Mouse (Mus musculus): Measurements from ENCODE around the gene Bcl11b. TPM values are rescaled to one million over a fixed set of nuclear protein-coding genes. Genes with fewer than 3 reads are reported as not detected.

Gene Bcl11b
- polyA plus RNA-seq, 1 experiment from 2014 or later, result 2.6 TPM

GRCm38 (mm10) chr12:107959872-107960271 is 43.5 kb downstream of the Bcl11b start:
- H3K4me3 ChIP-seq (replicated peaks; ENCODE audit: low read length), result no peak overlapping the region
- no peak overlapping the region for H3K4me2 ChIP-seq (ENCODE audit: low read depth, low read length)
- H3K27ac ChIP-seq (ENCODE audit: low read length), result no peak overlapping the region
- H3K9me3 ChIP-seq (replicated peaks; ENCODE audit: control insufficient read depth, low read length), result no peaks in the 10 kb centered on the region
- no peak for ATAC-seq (ENCODE audit: insufficient read depth, low FRiP score)
- H3K9ac ChIP-seq (ENCODE audit: low read length), result no peak overlapping the region
- 68% methylated on average over 8 of the region's 8 CpGs for WGBS
- no peaks in the 10 kb centered on the region for H3K36me3 ChIP-seq (ENCODE audit: control insufficient read depth, insufficient read depth, low read length)
- no peaks in the 10 kb centered on the region for H3K27me3 ChIP-seq (ENCODE audit: control insufficient read depth, insufficient read depth, low read length)
- peaks cover 21% of the 10 kb centered on the region for H3K4me1 ChIP-seq (ENCODE audit: control insufficient read depth, insufficient read depth, low read length)

GRCm38 (mm10) chr12:107953044-107953684 is 50.2 kb downstream of the Bcl11b start:
- H3K4me2 ChIP-seq (ENCODE audit: low read depth, low read length), result peak overlapping the region; percentile 41; the same call in 1 of the 2 replicates
- H3K9me3 ChIP-seq (replicated peaks; ENCODE audit: control insufficient read depth, low read length), result no peaks in the 10 kb centered on the region
- no peaks in the 10 kb centered on the region for H3K27me3 ChIP-seq (ENCODE audit: control insufficient read depth, insufficient read depth, low read length)
- H3K36me3 ChIP-seq (ENCODE audit: control insufficient read depth, insufficient read depth, low read length), result no peaks in the 10 kb centered on the region
- H3K4me3 ChIP-seq (replicated peaks; ENCODE audit: low read length), result no peak overlapping the region
- H3K4me1 ChIP-seq (ENCODE audit: control insufficient read depth, insufficient read depth, low read length), result peaks cover 41% of the 10 kb centered on the region
- WGBS, result 81% methylated on average over 16 of the region's 16 CpGs
- no peak overlapping the region for H3K27ac ChIP-seq (ENCODE audit: low read length)
- ATAC-seq (ENCODE audit: insufficient read depth, low FRiP score), result no peak
- H3K9ac ChIP-seq (ENCODE audit: low read length), result no peak overlapping the region

- no peaks in the 10 kb centered on the region for H3K36me3 ChIP-seq (ENCODE audit: control insufficient read depth, insufficient read depth, low read length)
- no peaks in the 10 kb centered on the region for H3K9me3 ChIP-seq (replicated peaks; ENCODE audit: control insufficient read depth, low read length)
- H3K27ac ChIP-seq (ENCODE audit: low read length), result no peak overlapping the region; the same call in 1 of the 2 replicates
- H3K9ac ChIP-seq (ENCODE audit: low read length), result no peak overlapping the region
- peak overlapping the region; percentile 7 for H3K4me3 ChIP-seq (replicated peaks; ENCODE audit: low read length)
- peaks cover 2% of the 10 kb centered on the region; the same call in 1 of the 2 replicates for H3K27me3 ChIP-seq (ENCODE audit: control insufficient read depth, insufficient read depth, low read length)
- no peak for ATAC-seq (ENCODE audit: insufficient read depth, low FRiP score)
- H3K4me2 ChIP-seq (ENCODE audit: low read depth, low read length), result peak overlapping the region; percentile 41
- whole genome bisulfite sequencing, result 42% methylated on average over 20 of the region's 20 CpGs
- H3K4me1 ChIP-seq (ENCODE audit: control insufficient read depth, insufficient read depth, low read length), result peaks cover 41% of the 10 kb centered on the region
Observed at GRCm38 (mm10) chr12:107952318-107952724, 51.1 kb downstream of the Bcl11b start.

- 45% methylated on average over 20 of the region's 20 CpGs for WGBS
- Histone ChIP-seq H3K27ac (ENCODE audit: low read length) (no peak overlapping the region), H3K36me3 (ENCODE audit: control insufficient read depth, insufficient read depth, low read length) (no peaks in the 10 kb centered on the region), H3K4me3 (replicated peaks; ENCODE audit: low read length) (no peak overlapping the region; the same call in 1 of the 2 replicates), H3K4me2 (ENCODE audit: low read depth, low read length) (peak overlapping the region; percentile 21; the same call in 1 of the 2 replicates), H3K9ac (ENCODE audit: low read length) (no peak overlapping the region), H3K9me3 (replicated peaks; ENCODE audit: control insufficient read depth, low read length) (no peaks in the 10 kb centered on the region), H3K4me1 (ENCODE audit: control insufficient read depth, insufficient read depth, low read length) (peaks cover 41% of the 10 kb centered on the region), H3K27me3 (ENCODE audit: control insufficient read depth, insufficient read depth, low read length) (peaks cover 2% of the 10 kb centered on the region; the same call in 1 of the 2 replicates)
- no peak for ATAC-seq (ENCODE audit: insufficient read depth, low FRiP score)
Observed at GRCm38 (mm10) chr12:107950667-107951179, 52.7 kb downstream of the Bcl11b start.

GRCm38 (mm10) chr12:107949416-107949815 is 54.0 kb downstream of the Bcl11b start:
- H3K9ac ChIP-seq (ENCODE audit: low read length), result no peak overlapping the region
- 53% methylated on average over 10 of the region's 10 CpGs for WGBS
- ATAC-seq (ENCODE audit: insufficient read depth, low FRiP score), result peak; percentile 35; the same call in 1 of the 2 replicates

GRCm38 (mm10) chr12:107942100-107942499 is 61.3 kb downstream of the Bcl11b start:
- 62% methylated on average over 7 of the region's 7 CpGs for WGBS
- Histone ChIP-seq H3K9me3 (replicated peaks; ENCODE audit: control insufficient read depth, low read length) (no peaks in the 10 kb centered on the region), H3K9ac (ENCODE audit: low read length) (no peak overlapping the region), H3K27ac (ENCODE audit: low read length) (no peak overlapping the region), H3K4me2 (ENCODE audit: low read depth, low read length) (no peak overlapping the region), H3K36me3 (ENCODE audit: control insufficient read depth, insufficient read depth, low read length) (no peaks in the 10 kb centered on the region), H3K27me3 (ENCODE audit: control insufficient read depth, insufficient read depth, low read length) (no peaks in the 10 kb centered on the region), H3K4me3 (replicated peaks; ENCODE audit: low read length) (no peak overlapping the region), H3K4me1 (ENCODE audit: control insufficient read depth, insufficient read depth, low read length) (no peaks in the 10 kb centered on the region)
- no peak for ATAC-seq (ENCODE audit: insufficient read depth, low FRiP score)

More at GRCm38 (mm10) chr12:107949416-107949815, 54.0 kb downstream of the Bcl11b start:
- Histone ChIP-seq H3K9me3 (replicated peaks; ENCODE audit: control insufficient read depth, low read length) (no peaks in the 10 kb centered on the region), H3K27me3 (ENCODE audit: control insufficient read depth, insufficient read depth, low read length) (peaks cover 2% of the 10 kb centered on the region; the same call in 1 of the 2 replicates), H3K36me3 (ENCODE audit: control insufficient read depth, insufficient read depth, low read length) (no peaks in the 10 kb centered on the region), H3K4me3 (replicated peaks; ENCODE audit: low read length) (no peak overlapping the region), H3K4me1 (ENCODE audit: control insufficient read depth, insufficient read depth, low read length) (peaks cover 38% of the 10 kb centered on the region), H3K4me2 (ENCODE audit: low read depth, low read length) (no peak overlapping the region), H3K27ac (ENCODE audit: low read length) (no peak overlapping the region)

GRCm38 (mm10) chr12:107940774-107941173 is 62.6 kb downstream of the Bcl11b start:
- H3K9ac ChIP-seq (ENCODE audit: low read length), result no peak overlapping the region
- WGBS, result 89% methylated on average over 9 of the region's 9 CpGs
- H3K4me2 ChIP-seq (ENCODE audit: low read depth, low read length), result no peak overlapping the region
- no peak overlapping the region for H3K27ac ChIP-seq (ENCODE audit: low read length)
- no peaks in the 10 kb centered on the region for H3K9me3 ChIP-seq (replicated peaks; ENCODE audit: control insufficient read depth, low read length)
- no peaks in the 10 kb centered on the region for H3K36me3 ChIP-seq (ENCODE audit: control insufficient read depth, insufficient read depth, low read length)
- H3K27me3 ChIP-seq (ENCODE audit: control insufficient read depth, insufficient read depth, low read length), result no peaks in the 10 kb centered on the region
- no peak overlapping the region for H3K4me3 ChIP-seq (replicated peaks; ENCODE audit: low read length)
- H3K4me1 ChIP-seq (ENCODE audit: control insufficient read depth, insufficient read depth, low read length), result no peaks in the 10 kb centered on the region
- ATAC-seq (ENCODE audit: insufficient read depth, low FRiP score), result no peak

- Histone ChIP-seq H3K27ac (ENCODE audit: low read length) (no peak overlapping the region), H3K4me2 (ENCODE audit: low read depth, low read length) (no peak overlapping the region), H3K9ac (ENCODE audit: low read length) (no peak overlapping the region), H3K4me3 (replicated peaks; ENCODE audit: low read length) (no peak overlapping the region), H3K27me3 (ENCODE audit: control insufficient read depth, insufficient read depth, low read length) (no peaks in the 10 kb centered on the region), H3K36me3 (ENCODE audit: control insufficient read depth, insufficient read depth, low read length) (no peaks in the 10 kb centered on the region), H3K4me1 (ENCODE audit: control insufficient read depth, insufficient read depth, low read length) (no peaks in the 10 kb centered on the region), H3K9me3 (replicated peaks; ENCODE audit: control insufficient read depth, low read length) (no peaks in the 10 kb centered on the region)
- WGBS, result 59% methylated on average over 4 of the region's 4 CpGs
- no peak for ATAC-seq (ENCODE audit: insufficient read depth, low FRiP score)
Observed at GRCm38 (mm10) chr12:107939177-107939576, 64.2 kb downstream of the Bcl11b start.

- Histone ChIP-seq H3K36me3 (ENCODE audit: control insufficient read depth, insufficient read depth, low read length) (no peaks in the 10 kb centered on the region), H3K27ac (ENCODE audit: low read length) (no peak overlapping the region), H3K9me3 (replicated peaks; ENCODE audit: control insufficient read depth, low read length) (no peaks in the 10 kb centered on the region), H3K4me3 (replicated peaks; ENCODE audit: low read length) (no peak overlapping the region), H3K4me1 (ENCODE audit: control insufficient read depth, insufficient read depth, low read length) (no peaks in the 10 kb centered on the region), H3K27me3 (ENCODE audit: control insufficient read depth, insufficient read depth, low read length) (no peaks in the 10 kb centered on the region), H3K9ac (ENCODE audit: low read length) (no peak overlapping the region), H3K4me2 (ENCODE audit: low read depth, low read length) (no peak overlapping the region)
- 76% methylated on average over 5 of the region's 5 CpGs for WGBS
- ATAC-seq (ENCODE audit: insufficient read depth, low FRiP score), result no peak
Observed at GRCm38 (mm10) chr12:107936972-107937371, 66.4 kb downstream of the Bcl11b start.

Measured in stomach, embryonic 16.5 days (tissue).